Mouse (Mus musculus): ENCODE measurements around the gene Ppp1r7.

GRCm38 (mm10) chr1:93305581-93306337 lies 36.9 kb upstream of the Ppp1r7 start, which contains the start of gene Mterf4:
- TF ChIP-seq POLR2A (IDR thresholded peaks at IDR 0.05; ENCODE audit: control insufficient read depth, low read depth, low read length) (peak; percentile 58; the same call in 1 of the 2 replicates), CTCF (IDR thresholded peaks at IDR 0.05; ENCODE audit: control insufficient read depth, insufficient read depth, insufficient replicate concordance, low read depth, low read length) (no peak)
